In genomic region chr13:35756393-35757338, GRCm38 (mm10) we compare ENCODE assay signal across 21 mouse cellular contexts.
DNase-seq lines count a peak whose midpoint lies in the region; ATAC-seq and TF ChIP-seq lines count a peak whose summit lies in the region.
"Had no signal": no experiment of that assay in that cellular context is flagged by ENCODE, and none has a peak within 500 bp of the region (broad histone marks: within the 10 kb centered on the region; RNA-seq: fewer than 3 reads in every experiment).

No protein-coding gene starts in this region.

- WGBS in liver, embryonic 12.5 days (ENCODE audit: insufficient replicate concordance) = 47% methylated on average over 21 of the region's 21 CpGs
- 89% methylated on average over 21 of the region's 21 CpGs for WGBS in hindbrain, embryonic 12.5 days
- 95% methylated on average over 21 of the region's 21 CpGs for WGBS in cerebellum, adult 2 months

- H3K27ac ChIP-seq in liver, embryonic 12.5 days = peak overlapping the region; percentile 86
- no peak overlapping the region for H3K27ac ChIP-seq in hindbrain, embryonic 12.5 days
- no peak overlapping the region for H3K27ac ChIP-seq in cerebellum, adult 2 months (ENCODE audit: insufficient read depth, low read length)
- H3K27ac ChIP-seq: forebrain, embryonic 15.5 days; heart, embryonic 13.5 days; hindbrain, embryonic 15.5 days; kidney, postnatal 0 days; layer of hippocampus, adult 2 months; midbrain, embryonic 12.5 days; neural tube, embryonic 13.5 days had no signal

- no peak for DNase-seq in left cerebral cortex, postnatal 36 days (ENCODE audit: low spot score in 2 of 2)
- DNase-seq in cerebellum, adult 2 months = no peak
- DNase-seq: adrenal gland, postnatal 14 days; cerebellum, adult 11 months; layer of hippocampus, postnatal 36 days; lung, postnatal 10 days; thymus, adult 18-20 months had no signal

- no peak for TF ChIP-seq CTCF in cerebellum, adult 2 months (IDR thresholded peaks at IDR 0.05; ENCODE audit: borderline replicate concordance, insufficient read depth, low read depth, low read length)

- ATAC-seq in megakaryocyte, adult 5-6 weeks (ENCODE audit: poor library complexity, severe bottlenecking) = no peak
- peak; percentile 36 for ATAC-seq in erythroblast, adult 5-6 weeks (replicated peaks; ENCODE audit: low FRiP score, poor library complexity, severe bottlenecking)
- peak; percentile 92 for ATAC-seq in liver, embryonic 12.5 days
- peak; percentile 71 for ATAC-seq in megakaryocyte-erythroid progenitor cell, adult 5-6 weeks (replicated peaks; ENCODE audit: low FRiP score, low TSS enrichment, poor library complexity, severe bottlenecking)
- ATAC-seq in hindbrain, embryonic 12.5 days (ENCODE audit: low FRiP score) = no peak
- ATAC-seq: activated CD4-positive, CD25-positive, alpha-beta regulatory T cell, adult 4 months; forebrain, embryonic 15.5 days had no signal

- peaks cover 10% of the 10 kb centered on the region; the same call in 1 of the 2 replicates for H3K9me3 ChIP-seq in megakaryocyte, embryonic 14.5 days
- no peaks in the 10 kb centered on the region for H3K9me3 ChIP-seq in liver, embryonic 12.5 days (replicated peaks)
- 0 out of 2 replicates have a peak, but pooled peaks cover 2% of the 10 kb centered on the region for H3K9me3 ChIP-seq in hindbrain, embryonic 12.5 days (replicated peaks)
- H3K9me3 ChIP-seq: forebrain, embryonic 15.5 days; heart, embryonic 13.5 days; hindbrain, embryonic 15.5 days; midbrain, embryonic 12.5 days; neural tube, embryonic 13.5 days had no signal

- H3K4me2 ChIP-seq in liver, embryonic 12.5 days = peak overlapping the region; percentile 69
- no peak overlapping the region for H3K4me2 ChIP-seq in hindbrain, embryonic 12.5 days (replicated peaks)
- H3K4me2 ChIP-seq: forebrain, embryonic 15.5 days; heart, embryonic 13.5 days; hindbrain, embryonic 15.5 days; midbrain, embryonic 12.5 days; neural tube, embryonic 13.5 days had no signal

- peak overlapping the region; percentile 50 for H3K4me3 ChIP-seq in megakaryocyte, embryonic 14.5 days (replicated peaks)
- peak overlapping the region; percentile 28 for H3K4me3 ChIP-seq in liver, embryonic 12.5 days
- no peak overlapping the region for H3K4me3 ChIP-seq in hindbrain, embryonic 12.5 days
- no peak overlapping the region for H3K4me3 ChIP-seq in cerebellum, adult 2 months (replicated peaks; ENCODE audit: insufficient read depth, low read depth, low read length)
- H3K4me3 ChIP-seq: forebrain, embryonic 15.5 days; heart, embryonic 13.5 days; hindbrain, embryonic 15.5 days; layer of hippocampus, adult 2 months; midbrain, embryonic 12.5 days; neural tube, embryonic 13.5 days had no signal

- TF ChIP-seq POLR2A in cerebellum, adult 2 months (IDR thresholded peaks at IDR 0.05; ENCODE audit: borderline replicate concordance, insufficient read depth, low read length) = no peak

- no peaks in the 10 kb centered on the region for H3K27me3 ChIP-seq in megakaryocyte, embryonic 14.5 days (replicated peaks)
- no peaks in the 10 kb centered on the region for H3K27me3 ChIP-seq in liver, embryonic 12.5 days (replicated peaks)
- H3K27me3 ChIP-seq in hindbrain, embryonic 12.5 days = no peaks in the 10 kb centered on the region
- H3K27me3 ChIP-seq in cerebellum, adult 2 months (ENCODE audit: control insufficient read depth, insufficient read depth, low read length) = no peaks in the 10 kb centered on the region
- H3K27me3 ChIP-seq: forebrain, embryonic 15.5 days; heart, embryonic 13.5 days; hindbrain, embryonic 15.5 days; midbrain, embryonic 12.5 days; neural tube, embryonic 13.5 days had no signal

- H3K4me1 ChIP-seq in megakaryocyte, embryonic 14.5 days = peaks cover 44% of the 10 kb centered on the region
- H3K4me1 ChIP-seq in liver, embryonic 12.5 days = peaks cover 100% of the 10 kb centered on the region
- H3K4me1 ChIP-seq in hindbrain, embryonic 12.5 days = peaks cover 6% of the 10 kb centered on the region
- peaks cover 21% of the 10 kb centered on the region for H3K4me1 ChIP-seq in cerebellum, adult 2 months (ENCODE audit: control insufficient read depth, insufficient read depth, low read length)
- H3K4me1 ChIP-seq: forebrain, embryonic 15.5 days; hindbrain, embryonic 15.5 days had no signal

- peaks cover 35% of the 10 kb centered on the region for H3K36me3 ChIP-seq in megakaryocyte, embryonic 14.5 days (replicated peaks; ENCODE audit: low read length)
- peaks cover 6% of the 10 kb centered on the region; the same call in 1 of the 2 replicates for H3K36me3 ChIP-seq in liver, embryonic 12.5 days
- H3K36me3 ChIP-seq in hindbrain, embryonic 12.5 days = no peaks in the 10 kb centered on the region
- H3K36me3 ChIP-seq: forebrain, embryonic 15.5 days; heart, embryonic 13.5 days; hindbrain, embryonic 15.5 days; midbrain, embryonic 12.5 days; neural tube, embryonic 13.5 days had no signal

- H3K9ac ChIP-seq in liver, embryonic 12.5 days = peak overlapping the region; percentile 71
- H3K9ac ChIP-seq in hindbrain, embryonic 12.5 days = no peak overlapping the region
- H3K9ac ChIP-seq: forebrain, embryonic 15.5 days; hindbrain, embryonic 15.5 days; midbrain, embryonic 12.5 days; neural tube, embryonic 13.5 days had no signal

- intact Hi-C loops in left cerebral cortex, postnatal 36 days (cut with DNase I) = no loop called here

Comparison
In these comparisons a context has a peak if more than half of its experiments do, and no peak if none do; other contexts are left out.
1. H3K4me3 ChIP-seq: peak in megakaryocyte, embryonic 14.5 days (single experiment) and liver, embryonic 12.5 days (single experiment); none in hindbrain, embryonic 12.5 days (single experiment) and cerebellum, adult 2 months (single experiment).
2. ATAC-seq: peak in erythroblast, adult 5-6 weeks (single experiment), liver, embryonic 12.5 days (single experiment) and megakaryocyte-erythroid progenitor cell, adult 5-6 weeks (single experiment); none in megakaryocyte, adult 5-6 weeks (single experiment) and hindbrain, embryonic 12.5 days (single experiment).